Mouse (Mus musculus): ENCODE results near the gene Usp44.

GRCm38 (mm10) chr10:93834394-93834745 lies 3.0 kb downstream of the Usp44 start:
- no peak for TF ChIP-seq CTCF (IDR thresholded peaks at IDR 0.05; ENCODE audit: low read depth, low read length)
- TF ChIP-seq GATA2 (IDR thresholded peaks at IDR 0.05; ENCODE audit: borderline replicate concordance, low read depth, low read length): no peak
- no peak for TF ChIP-seq TAL1 (conservative IDR thresholded peaks at IDR 0.05; ENCODE audit: low read depth, low read length)
